Mouse (Mus musculus): ENCODE data around the gene Igll1.
"Not testable (repeated sequence)": the region's sequence is repeated elsewhere in the genome, so short reads cannot be mapped to it uniquely, and the experiment has no call there.

Gene Igll1

DNA sequence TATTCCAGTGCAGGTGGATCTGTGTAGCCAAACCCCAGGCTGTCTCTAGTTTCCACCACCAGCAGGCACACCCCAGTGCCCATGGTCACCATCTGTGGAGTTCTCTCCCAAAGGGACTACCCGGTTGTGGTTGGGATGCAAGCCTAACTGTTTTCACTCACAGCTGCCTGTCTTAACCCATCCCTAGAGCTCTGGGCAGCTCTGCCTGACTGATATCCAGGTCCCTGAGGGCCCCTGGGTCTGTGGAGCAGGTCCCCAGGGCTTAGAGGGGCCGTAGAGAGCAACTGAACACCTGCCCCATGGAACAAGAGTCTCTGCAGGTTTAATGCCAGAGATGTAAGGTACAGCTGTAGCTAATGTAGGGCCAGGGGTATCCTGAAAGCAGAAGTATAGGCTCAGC lies at the start of gene Igll1:
Gene Igll1, minus strand, starts transcription at position 8 of the 400 bp plus-strand sequence.
- CTCF ChIA-PET, result no interaction called here

DNA sequence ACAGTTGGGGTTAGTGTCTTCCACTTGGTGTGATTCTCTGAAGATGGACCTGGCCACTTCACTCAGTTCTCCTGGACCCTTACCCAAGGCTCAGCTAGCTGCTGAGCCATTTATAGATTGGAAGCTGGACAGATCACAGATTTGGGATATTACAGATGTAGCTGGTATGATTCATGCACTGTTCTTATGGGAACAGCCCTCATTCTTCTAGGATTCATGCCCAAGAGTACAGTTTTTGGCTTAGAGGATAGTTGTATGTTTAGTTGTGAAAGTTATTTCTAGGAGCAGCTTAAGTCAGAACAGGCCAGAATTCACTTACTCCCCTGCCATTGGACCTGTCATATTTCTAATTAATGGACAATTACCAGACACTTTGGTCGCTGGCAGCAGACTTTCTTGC lies 49.7 kb upstream of the Igll1 start:
- CTCF ChIA-PET, result no interaction called here

DNA sequence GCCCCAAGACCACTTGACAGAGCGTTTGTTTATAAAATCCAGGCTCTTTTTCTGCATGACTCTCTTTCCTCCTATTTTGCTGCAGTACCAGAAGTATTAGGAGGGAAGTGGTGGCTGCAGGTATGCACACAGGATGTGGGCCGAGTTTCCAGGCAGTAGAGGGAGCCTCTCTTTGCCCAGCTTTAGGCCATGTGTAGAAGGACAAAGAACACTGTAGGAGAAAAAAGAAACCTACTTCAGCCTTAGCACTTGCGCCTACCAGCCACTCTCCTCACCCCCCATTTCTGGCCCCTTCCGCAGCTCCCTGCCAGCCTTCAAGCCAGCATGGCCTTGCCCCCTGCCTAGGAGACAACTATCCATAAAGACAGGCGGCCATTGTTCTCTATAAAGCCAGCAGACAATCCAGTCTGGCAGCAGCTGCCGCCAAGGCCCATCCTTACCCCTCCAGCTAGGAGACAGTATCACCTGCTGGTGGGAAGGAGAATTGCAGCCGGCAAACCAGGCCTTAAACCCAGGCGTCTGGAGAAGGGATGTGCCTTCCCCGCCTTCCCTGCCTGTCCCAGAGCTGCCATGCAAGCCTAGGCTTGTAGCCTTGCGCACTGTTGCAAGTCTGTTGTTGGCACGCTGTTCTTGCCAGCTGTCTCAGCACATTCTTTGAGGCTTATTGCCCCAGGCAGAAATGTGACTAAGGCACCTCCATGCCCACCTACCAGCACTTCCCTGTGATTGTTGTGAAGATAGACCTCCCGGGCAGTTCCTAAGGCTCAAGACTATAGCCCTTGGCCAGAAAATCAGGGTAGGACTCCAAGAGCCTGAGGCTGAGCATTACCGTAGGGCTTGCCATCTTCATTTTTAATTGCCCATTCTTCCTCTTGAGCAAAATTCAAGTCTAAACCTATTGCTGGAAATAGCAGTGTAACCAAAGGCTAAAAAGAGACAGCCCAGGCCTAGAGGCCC lies 48.1 kb upstream of the Igll1 start:
- CTCF ChIA-PET, result interaction anchor here (0.5 kb wide), 1 partner anchor 58 kb away, joined by 3 read pairs; no protein-coding TSS in a partner anchor

DNA sequence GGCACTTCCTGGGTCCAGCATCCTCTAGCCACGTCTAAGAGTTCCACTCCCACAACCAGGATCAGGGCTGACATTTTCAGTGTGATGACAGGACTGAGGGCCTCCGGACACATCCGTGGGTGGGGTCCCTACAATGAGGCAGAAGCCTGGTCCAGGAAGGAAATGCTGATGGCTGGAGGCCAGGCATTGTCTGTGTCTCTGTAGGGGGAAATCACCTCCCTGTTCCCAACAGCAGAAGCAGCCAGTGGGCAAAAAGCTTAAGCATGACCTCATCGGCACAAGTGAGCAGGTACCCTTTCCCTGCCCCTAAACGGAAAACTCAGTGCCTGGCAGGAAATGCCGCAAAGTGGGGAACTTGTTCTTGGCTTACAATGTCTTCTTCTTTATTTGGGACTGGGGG lies 44.0 kb upstream of the Igll1 start:
- CTCF ChIA-PET, result no interaction called here

DNA sequence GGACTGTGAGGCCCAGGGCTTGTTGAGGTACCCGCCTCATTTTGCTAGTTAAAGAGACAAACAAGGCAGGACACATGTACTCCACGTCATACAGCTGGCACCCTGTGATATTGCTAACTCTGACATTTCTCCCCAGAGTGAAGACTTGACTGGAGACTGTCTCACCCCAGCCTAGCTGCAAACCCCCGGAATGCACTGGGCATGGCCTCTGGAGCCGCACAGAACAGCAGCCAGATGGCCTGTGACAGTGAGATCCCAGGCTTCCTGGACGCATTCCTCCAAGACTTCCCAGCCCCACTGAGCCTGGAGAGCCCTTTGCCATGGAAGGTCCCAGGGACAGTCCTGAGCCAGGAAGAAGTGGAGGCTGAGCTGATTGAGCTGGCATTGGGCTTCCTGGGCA lies 39.4 kb upstream of the Igll1 start:
- CTCF ChIA-PET, result no interaction called here

DNA sequence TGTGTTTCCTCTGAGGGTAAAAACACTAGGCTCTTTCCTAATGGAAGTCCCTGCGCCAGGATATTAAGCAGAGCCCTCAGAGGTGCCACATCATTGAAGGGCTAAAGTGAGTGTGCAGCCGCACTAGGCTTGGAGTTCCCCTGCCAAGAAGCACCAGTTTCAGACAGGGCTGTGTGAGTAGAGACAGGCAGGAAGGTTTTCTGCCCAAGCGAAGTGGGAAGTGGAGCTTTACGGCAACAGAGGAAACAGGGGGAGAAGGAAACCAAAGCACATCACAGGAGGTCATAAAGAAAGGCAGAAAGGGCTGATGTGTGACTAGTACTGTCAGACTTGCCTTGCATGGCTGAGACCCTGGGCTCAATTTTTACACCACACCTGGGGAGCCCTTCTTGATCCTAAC lies 38.5 kb upstream of the Igll1 start:
- CTCF ChIA-PET, result no interaction called here

DNA sequence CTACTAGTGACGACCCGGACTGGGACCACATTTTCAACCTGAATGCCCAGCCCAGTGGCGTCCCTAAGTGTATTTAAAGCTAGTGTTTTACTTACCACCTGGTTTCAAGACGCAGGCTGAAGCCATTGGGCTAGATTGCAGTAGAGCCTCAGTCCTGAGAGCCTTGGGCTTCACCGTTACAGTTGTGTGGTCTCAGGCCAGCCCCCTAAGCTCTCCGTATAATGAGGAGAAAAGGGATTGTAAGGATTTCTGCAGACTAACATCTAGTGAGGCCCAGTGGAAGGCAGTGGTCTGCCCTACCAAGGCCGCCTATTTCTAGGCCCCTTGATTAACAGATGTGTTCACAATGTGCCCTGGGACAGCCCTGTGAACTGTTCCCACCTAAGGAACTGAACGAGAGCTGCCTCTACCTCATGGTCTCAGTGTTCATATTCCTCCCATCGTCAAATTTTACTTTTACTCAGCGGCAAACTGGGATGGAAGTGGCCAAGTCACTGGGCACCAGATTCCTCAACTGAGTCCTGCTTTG lies 33.3 kb upstream of the Igll1 start:
- CTCF ChIA-PET, result interaction anchor here (0.7 to 1.4 kb wide), 3 partner anchors 10 to 1193 kb away, joined by 3 to 14 read pairs (median 5); no protein-coding TSS in a partner anchor

DNA sequence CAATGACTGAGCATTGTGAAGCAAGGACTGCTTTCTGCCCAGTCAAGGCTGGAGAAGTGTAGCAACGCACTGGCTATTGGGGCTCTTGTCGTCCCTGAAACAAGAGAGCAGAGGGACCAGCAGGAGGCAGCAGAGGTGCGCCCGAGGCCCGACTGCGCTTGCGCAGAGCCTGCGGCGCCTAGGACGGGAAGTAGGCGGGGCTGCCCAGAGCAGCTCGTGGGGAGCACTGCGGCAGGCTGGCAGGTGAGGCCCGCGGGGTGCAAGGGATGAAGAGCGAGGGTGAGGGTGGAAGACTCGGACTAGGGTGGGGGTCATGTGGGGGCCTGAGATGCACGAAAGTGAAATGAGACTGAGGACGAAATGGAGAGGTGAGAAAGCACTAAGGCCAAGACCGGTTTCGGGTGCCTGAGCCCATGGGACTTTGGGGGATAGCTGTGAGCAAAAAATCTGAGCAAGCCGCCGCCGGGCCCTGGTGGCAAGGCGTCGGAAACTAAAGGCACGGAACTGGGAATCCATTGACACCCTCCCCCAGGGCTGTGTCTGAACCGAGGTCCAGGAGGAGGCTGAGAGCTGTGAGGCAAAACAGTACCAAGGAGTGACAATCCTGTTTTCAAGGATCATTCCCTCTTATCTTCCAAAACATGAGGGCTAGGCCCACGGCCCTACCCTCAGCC lies 32.7 kb upstream of the Igll1 start, which contains the start of gene Ppm1f:
Gene Ppm1f, plus strand, starts transcription at position 88 of the 674 bp plus-strand sequence.
- CTCF ChIA-PET, result interaction anchor here (0.7 kb wide), 2 partner anchors 25 to 1192 kb away, joined by 3 to 5 read pairs; no protein-coding TSS in a partner anchor

DNA sequence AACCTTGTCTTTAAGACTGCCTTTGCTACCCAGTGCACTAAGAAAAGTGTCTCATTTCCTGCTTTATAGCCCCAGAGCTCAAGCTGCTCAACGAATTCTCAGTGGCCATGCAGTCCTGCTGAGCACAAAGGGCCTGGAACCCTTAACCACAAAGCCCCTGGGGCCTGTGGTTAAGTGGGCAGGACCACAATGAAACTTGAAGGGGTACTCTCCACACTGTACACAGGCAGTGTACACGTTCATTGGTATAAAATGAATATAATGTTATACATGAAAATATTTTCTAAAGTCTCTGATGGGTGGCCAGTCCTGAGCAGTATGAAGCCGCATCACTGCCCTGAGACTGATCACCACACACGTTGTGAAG lies 32.2 kb upstream of the Igll1 start:
- CTCF ChIA-PET, result no interaction called here

DNA sequence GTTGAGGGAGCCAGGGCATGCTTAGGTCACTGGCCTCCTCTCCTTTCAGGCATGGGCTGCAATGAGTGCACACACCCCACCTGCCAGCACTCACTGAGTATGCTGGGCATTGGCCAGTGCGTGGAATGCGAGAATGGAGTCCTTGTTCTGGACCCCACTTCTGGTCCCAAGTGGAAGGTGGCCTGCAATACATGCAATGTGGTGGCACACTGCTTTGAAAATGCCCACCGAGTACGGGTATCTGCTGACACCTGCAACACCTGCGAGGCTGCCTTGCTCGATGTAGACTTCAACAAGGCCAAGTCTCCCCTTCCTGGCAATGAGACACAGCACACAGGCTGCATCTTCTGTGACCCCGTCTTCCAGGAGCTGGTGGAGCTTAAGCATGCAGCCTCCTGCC lies 28.6 kb upstream of the Igll1 start:
- CTCF ChIA-PET, result no interaction called here

DNA sequence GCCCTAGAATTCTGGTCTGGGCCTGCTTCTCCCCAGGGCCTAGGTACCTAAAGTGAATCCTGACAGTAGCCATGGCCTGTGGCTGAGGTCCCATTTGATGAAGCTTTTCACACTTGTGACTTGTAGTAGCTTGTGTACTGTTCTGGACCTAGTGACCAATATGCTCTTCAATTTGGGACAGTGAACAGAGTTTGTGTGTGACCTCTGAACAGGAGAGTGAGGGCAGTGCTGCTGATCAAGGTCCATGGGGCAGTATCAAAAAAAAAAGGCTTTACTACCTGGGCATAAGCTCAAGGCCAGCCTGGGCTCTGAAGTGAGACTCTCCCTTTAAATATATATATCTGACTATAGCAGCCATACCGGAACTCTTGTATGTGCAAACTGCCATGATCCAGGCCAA lies 24.6 kb upstream of the Igll1 start:
- CTCF ChIA-PET, result interaction anchor here (0.5 to 0.6 kb wide), 3 partner anchors 116 to 581 kb away, joined by 3 read pairs; no protein-coding TSS in a partner anchor

DNA sequence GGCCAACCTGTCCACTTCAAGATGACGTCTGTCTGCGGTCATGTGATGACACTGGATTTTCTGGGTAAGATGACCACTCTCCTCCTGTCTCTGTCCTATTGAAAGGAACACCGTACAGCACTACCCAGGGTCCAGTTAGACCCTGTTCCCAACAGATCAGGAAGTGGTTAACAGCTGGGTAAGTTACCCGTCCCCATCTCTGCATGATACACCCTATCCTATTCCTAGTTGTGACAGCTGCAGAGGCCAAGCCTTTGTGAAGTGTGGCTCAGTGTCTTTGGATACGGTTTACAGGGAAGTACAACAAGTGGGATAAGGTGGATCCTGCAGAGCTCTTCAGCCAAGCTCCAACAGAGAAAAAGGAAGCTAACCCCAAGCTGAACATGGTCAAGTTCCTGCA lies 15.2 kb upstream of the Igll1 start:
- CTCF ChIA-PET, result no interaction called here

DNA sequence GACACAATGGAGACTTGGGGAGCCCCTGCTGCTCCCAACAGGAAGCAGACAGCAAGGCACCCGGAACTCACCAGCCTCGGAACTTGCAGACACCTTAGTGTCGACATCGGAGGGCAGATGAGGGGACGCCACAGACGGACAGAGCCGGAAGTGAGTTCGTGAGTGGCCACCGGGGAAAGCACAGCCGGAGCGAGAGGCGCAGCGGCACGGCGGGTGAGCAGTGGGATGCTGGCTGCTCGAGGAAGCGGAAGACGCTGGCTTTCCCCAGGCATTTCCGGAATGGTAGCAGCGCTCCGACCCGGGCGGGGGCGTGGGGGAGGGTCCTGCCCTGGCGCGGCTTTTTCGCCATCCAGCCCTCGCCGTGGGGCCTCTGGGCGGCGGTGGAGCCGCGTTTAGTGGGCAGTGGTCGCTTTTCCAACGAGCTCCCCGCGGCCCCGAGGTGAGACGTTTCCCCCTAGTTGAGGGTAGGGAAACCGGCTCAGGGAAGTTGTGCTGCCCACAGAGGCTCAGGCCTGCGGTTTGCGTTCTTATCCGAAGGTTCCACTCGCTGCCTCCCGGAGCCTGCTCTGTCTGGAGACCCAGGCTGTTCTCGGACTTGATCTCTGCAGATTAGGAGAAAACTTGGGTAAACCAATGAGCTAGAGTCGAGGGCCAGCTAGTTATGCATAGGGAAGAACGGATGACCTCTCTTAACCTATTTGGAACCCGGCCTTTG lies 7.0 kb upstream of the Igll1 start, which contains the start of the genes Top3b and Vpreb1:
Gene Top3b, plus strand, starts transcription at position 120 of the 715 bp plus-strand sequence.
Gene Vpreb1, minus strand, starts transcription at position 227 of the 715 bp plus-strand sequence.
- CTCF ChIA-PET, result interaction anchor here (0.9 kb wide), 1 partner anchor 26 kb away, joined by 3 read pairs; no protein-coding TSS in a partner anchor

DNA sequence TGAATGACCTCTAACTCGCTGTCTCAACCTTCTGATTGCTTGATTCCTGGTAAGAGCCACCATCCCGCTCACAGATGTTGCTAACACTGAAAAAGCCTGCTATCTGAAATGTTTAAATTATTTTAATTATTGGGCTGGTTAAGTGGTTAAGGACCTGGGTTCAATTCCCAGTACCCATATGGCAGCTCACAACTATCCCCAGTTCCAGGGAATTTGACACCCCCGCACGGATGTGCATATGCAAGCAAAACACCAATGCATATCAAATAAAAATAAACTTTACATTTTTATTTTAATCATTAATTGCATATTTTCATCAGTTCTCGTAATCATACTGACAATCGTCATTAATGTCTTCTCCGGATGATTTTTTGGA lies 6.4 kb upstream of the Igll1 start:
- CTCF ChIA-PET, result no interaction called here

DNA sequence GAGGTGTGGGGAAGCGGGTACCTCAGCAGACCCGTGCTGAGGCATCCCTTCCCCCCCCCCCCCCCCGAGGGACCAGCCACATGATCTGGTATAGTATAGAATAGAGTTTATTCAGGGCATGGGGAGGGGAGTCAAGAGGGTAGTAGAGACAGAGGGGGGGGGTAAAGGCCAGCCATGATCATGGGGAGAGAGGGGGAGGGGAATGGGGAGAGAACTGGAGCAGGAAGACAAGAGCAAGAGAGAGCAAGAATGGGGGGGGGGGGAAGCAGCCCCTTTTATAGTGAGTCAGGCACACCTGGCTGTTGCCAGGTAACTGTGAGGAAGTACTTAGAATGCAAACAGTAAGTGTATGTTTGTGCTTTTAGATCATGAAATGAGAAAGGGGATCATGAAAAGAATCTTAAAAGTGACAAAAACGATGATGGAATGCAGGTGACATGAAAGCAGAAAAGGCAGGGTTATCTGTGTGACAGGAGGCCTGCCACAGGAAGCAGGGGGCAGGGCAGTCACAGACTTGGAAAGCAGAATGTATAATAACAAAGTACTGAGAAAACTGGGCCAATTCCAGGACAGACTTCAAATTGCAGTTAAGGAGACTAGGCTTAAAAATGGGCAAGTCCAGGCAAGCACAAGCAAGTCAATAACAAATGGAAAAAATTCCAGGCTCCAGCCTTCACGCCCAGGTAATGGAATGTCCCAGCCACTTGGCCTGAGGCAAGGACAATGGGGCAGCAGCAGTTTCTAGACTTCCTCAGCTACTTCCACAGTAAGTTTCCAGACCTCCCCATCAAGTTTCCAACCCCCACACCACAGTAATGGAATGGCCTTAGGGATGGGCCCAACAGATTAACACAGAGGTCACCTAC lies 2.1 kb upstream of the Igll1 start:
- CTCF ChIA-PET, result no interaction called here

DNA sequence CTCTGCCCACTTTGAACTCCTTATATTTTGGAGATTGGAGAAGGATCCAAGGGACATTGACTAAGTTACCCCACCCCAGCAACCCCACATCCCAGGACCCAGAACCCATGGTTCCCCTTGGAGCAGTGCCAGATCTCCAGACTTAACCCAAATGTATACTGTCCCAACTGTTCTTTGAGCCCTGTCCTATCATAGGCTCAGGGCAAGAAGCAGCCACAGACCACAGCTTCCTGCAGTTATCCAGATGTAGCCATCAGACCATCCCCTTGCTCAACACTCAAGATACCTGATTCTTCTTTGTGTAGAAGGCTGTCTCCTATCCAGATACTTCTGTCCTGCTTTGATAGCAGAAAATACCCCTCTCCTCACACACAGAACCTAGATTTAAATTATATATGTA lies 1.4 kb upstream of the Igll1 start:
- CTCF ChIA-PET, result no interaction called here

DNA sequence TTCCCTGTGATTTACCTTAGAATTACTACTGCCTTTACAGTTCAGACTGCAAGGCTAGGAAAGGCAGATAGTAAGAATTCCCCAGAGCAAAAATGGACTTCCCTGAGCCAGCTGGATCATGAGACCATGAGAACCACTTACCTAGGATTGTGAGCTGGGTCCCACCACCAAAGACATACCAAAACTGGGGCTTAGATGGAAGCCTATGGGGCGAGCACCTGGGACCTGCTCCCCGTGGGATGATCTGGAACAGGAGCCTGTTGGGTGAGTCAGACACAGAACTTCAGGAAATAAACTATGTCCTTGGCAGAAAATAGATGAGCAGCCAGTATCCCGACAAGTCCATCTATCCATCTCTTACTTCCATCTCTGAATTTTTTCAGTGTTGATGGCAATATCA lies 1.5 kb downstream of the Igll1 start:
- CTCF ChIA-PET, result no interaction called here

DNA sequence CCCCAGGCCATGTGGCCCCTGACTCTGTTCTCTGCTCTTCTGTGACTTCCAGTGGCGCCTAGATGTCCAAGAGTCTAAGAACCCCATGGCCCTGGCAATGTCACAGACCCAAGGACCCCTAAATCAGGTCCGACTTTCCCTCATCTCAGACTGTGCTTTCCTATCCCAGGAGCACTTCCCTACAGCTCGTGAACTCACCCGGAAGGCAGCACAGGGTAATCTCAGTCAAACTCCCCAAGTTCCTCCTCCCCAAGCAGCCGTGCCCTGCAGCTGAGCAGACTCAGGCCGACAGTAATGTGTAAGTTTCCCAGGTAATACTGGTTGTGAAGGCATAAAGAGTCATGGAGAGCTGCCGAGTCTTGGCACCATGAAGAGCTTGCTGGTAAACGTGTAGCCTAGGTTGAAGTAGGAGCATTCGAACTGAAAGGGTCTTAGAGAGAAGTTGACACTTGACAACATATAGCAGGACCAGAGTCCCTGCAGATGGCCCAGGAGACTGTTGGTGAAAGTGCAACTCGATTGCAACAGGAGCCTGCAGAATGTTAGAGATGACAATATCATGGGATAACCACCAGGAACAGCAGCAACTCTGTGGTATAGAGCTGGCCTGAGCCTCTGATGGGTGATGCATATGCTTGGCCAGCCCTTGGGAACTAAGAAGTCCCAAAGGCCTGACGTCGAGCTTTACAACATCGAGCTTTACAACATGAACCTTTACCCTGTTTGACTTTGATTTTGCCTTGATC lies 6.9 kb downstream of the Igll1 start:
- CTCF ChIA-PET, result interaction anchor here (0.6 kb wide), 1 partner anchor 30 kb away, joined by 5 read pairs; no protein-coding TSS in a partner anchor

DNA sequence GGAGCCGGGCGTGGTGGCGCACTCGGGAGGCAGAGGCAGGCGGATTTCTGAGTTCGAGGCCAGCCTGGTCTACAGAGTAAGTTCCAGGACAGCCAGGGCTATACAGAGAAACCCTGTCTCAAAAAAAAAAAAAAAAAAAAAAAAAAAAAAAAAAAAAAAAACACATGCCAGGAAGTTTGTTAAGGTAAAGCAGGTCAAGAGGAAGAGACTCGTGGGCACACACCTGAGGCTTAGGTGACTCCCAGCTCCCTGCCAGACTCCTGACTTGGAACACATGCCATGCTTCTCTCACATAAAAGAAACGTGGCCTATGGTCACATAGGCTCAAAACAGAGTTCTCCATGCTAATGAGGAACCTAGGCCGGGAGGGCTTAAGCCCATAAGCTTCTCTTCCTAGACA lies 7.7 kb downstream of the Igll1 start:
- CTCF ChIA-PET, result not testable (repeated sequence)

DNA sequence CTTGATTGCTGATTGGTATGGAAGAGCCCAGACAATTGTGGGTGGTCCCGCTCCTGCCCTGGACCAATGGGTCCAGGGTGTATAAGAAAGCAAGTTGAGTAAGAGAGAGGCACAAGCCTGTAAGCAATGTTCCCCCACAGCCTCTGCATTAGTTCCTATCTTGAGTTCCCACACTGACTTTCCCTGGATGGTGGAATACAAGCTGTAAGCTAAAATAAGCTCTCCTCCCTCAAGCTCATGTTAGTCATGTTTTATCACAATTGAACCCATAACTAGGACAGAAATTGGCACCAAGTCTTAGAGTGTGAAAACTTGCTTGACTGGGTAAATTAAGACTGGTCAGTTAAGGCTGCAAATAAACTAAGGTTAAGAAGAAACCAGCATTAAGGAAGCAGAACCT lies 8.2 kb downstream of the Igll1 start:
- CTCF ChIA-PET, result interaction anchor here (1.3 kb wide), 1 partner anchor 55 kb away, joined by 3 read pairs; no protein-coding TSS in a partner anchor
